Mouse (Mus musculus) heart, postnatal 36 days (tissue): ENCODE data around the gene Fam216a. TPM values are rescaled to one million over a fixed set of nuclear protein-coding genes. Genes with fewer than 3 reads are reported as not detected.
"Not testable (repeated sequence)": the region's sequence is repeated elsewhere in the genome, so short reads cannot be mapped to it uniquely, and the experiment has no call there.

Experiments used
- DNase-seq, 2 experiments: peaks; one replicate each; pipeline ENCODE4 v3.0.0; 2021 to 2022
- intact Hi-C: fragments of 180-260 bp; cut with DNase I; formaldehyde crosslinking; loops from one replicate; pipeline ENCODE4 v1.15.1; 2025
- total RNA-seq, 2 experiments: library from RNA; stranded (reverse); gene quantifications; 2 replicates each; pipeline ENCODE4 v1.2.3; 2021

Fam216a gene
- total RNA-seq, 2 experiments from 2014 or later, result 11.7 to 14.7 TPM

- intact Hi-C loops, result no loop called here
- DNase-seq, result no peak
Measured at GRCm38 (mm10) chr5:122327283-122327682, 44.9 kb downstream of the Fam216a start.

GRCm38 (mm10) chr5:122325477-122325876 is 46.7 kb downstream of the Fam216a start:
- intact Hi-C loops, result no loop called here
- DNase-seq, result no peak

- intact Hi-C loops, result no loop called here
- DNase-seq, result peak in 1 of 2 experiments; percentile 34
Measured at GRCm38 (mm10) chr5:122324608-122325431, 47.3 kb downstream of the Fam216a start.

- intact Hi-C loops, result no loop called here
- no peak for DNase-seq
Measured at GRCm38 (mm10) chr5:122323523-122323922, 48.6 kb downstream of the Fam216a start.

DNA sequence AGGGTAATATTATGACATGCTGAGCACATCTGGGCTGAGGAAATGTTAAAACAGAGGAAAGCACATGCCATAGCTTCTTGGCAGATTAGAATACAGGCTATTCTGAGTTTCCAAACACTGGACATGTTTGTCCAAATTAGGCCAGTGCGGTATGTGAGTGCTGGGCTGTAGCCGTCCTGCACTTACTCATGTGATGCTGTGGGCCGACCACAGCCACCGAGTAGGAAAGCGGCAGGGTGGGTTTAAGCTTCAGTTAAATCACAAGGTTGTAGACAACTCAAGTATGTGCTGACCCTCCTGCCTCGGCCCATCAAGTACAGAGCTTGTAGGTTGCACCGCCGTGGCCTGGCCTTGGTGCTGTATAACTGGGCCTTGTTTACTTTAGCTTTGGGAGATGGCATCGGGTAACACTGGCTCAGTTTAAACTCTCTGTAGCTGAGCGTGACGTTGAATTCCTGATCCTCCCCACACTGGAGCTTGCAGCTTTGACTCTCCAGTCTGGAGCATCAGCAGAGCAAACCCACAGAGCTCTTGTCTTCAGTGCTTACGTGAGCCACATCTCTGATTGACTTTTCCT is 51.9 kb downstream of the Fam216a start:
- no peak for DNase-seq
- intact Hi-C loops, result no loop called here

DNA sequence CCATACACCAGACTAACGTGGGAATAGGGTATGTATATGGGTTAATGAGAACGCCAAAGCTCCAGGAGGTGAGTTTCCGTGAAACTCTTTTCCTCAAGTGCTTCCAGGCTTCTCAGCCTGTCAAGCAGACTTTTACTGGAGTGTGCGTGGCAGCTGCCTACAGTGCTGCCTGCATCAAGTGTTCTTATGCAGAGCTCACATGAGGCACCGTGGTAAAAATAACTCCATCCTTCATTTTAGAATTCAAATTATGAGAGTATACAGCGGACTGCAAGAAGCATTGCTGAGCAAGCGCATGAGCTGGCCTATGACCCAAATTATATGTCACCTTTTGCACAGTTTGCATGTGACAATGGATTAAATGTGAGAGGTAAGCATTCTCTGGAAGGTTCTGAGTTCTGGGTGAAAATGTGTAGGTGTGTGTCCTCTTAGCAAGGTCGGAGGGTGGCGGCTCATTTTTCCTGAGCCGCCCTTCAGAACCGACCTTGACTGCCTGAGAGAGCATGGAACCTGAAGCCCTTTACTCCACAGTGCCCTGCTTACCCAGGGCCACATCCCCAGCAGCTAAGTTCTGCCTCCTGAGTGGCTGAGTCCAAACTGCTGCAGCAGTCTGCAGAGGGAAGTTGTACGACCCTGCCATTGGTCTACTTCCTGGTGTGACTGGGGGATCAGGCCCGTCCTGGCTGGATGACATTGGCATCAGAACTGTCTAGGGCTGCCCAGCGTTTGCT is 52.5 kb downstream of the Fam216a start:
- intact Hi-C loops, result loop anchor here (2.0 kb wide), 1 partner anchor 51 kb away; no protein-coding TSS in a partner anchor
- DNase-seq, result peak in 1 of 2 experiments; percentile 37

- intact Hi-C loops, result loop anchor here (2.0 kb wide), 1 partner anchor 50 kb away; no protein-coding TSS in a partner anchor
- DNase-seq, result not testable (repeated sequence)
Measured at GRCm38 (mm10) chr5:122318976-122319375, 53.2 kb downstream of the Fam216a start.

GRCm38 (mm10) chr5:122318100-122318499 is 54.1 kb downstream of the Fam216a start:
- intact Hi-C loops, result loop anchor here (2.0 kb wide), 1 partner anchor 49 kb away; no protein-coding TSS in a partner anchor
- peak in 1 of 2 experiments; percentile 34 for DNase-seq

GRCm38 (mm10) chr5:122317329-122318045 is 54.7 kb downstream of the Fam216a start:
- DNase-seq, result peak in 1 of 2 experiments; percentile 38
- intact Hi-C loops, result loop anchor here (2.0 kb wide), 1 partner anchor 49 kb away; no protein-coding TSS in a partner anchor

DNA sequence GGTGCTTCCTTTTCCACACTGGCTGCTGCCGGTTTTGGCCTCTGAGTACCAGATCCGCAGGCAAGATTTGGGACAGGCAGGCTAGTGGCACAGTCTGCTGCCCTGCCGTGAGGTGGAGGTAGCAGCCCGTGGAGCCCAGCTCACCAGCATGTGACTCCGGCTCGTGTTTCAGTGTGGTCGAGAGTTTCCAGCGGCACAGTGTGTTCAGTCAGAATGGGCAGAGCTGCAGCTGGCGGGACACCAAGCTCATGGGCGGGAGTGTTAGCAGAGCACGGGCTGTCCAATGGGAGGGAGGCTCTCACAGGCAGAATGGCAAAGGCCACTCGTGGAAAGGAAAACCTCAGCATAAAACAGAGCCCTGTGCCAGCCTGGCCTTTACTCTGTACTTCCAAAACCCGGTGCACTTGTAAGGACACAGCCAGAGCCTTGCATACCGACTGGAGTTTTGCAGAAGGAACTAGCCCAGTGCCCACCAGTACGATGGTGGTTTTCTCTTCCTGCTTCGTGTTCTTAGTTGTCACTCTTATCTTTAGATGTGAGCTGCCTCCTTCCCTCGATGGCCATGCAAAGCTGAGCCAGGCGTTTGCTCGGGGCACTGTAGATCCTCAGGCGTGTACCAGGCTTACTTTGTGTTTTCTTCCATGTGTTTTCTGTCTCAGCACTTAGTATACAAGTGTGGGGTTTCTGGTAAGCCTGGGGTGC is 57.0 kb downstream of the Fam216a start:
- DNase-seq, result peak; percentile 89 to 90
- intact Hi-C loops, result no loop called here

Other genes starting within 250 kb of the Fam216a start
- gene Ccdc63, start 231.5 kb downstream of the Fam216a start, total RNA-seq, result not detected
- gene Ppp1cc, start 214.1 kb downstream of the Fam216a start, total RNA-seq, result 100 to 1,000 TPM; 118 to 125 TPM
- 1 to 10 TPM; 1.4 to 1.7 TPM for gene Hvcn1, start 165.6 kb downstream of the Fam216a start, total RNA-seq
- 1 to 10 TPM; 4.3 to 4.6 TPM for gene Tctn1, start 107.9 kb downstream of the Fam216a start, total RNA-seq
- gene Pptc7, start 88.0 kb downstream of the Fam216a start, total RNA-seq, result 10 to 100 TPM; 89.5 to 98.4 TPM
- gene Rad9b, start 18.1 kb downstream of the Fam216a start, total RNA-seq, result under 1 TPM; 0.57 to 0.94 TPM
- gene Vps29, start 18.0 kb downstream of the Fam216a start, total RNA-seq, result 10 to 100 TPM; 94.4 to 97.5 TPM
- 10 to 100 TPM; 26.6 to 30.6 TPM for gene Gpn3, start 488 bp downstream of the Fam216a start, total RNA-seq
- gene Arpc3, start 19.5 kb upstream of the Fam216a start, total RNA-seq, result 100 to 1,000 TPM in 1 of 2 experiments, 10 to 100 TPM in 1; 99.6 to 103 TPM
- 10 to 100 TPM; 31.7 to 35.1 TPM for gene Anapc7, start 49.3 kb upstream of the Fam216a start, total RNA-seq
- gene Atp2a2, start 129.9 kb upstream of the Fam216a start, total RNA-seq, result over 10,000 TPM; 11,843 to 11,873 TPM
- gene Ift81, start 242.2 kb upstream of the Fam216a start, total RNA-seq, result 10 to 100 TPM; 66.7 to 71.1 TPM